Mouse (Mus musculus) heart, postnatal 14 days (tissue): ENCODE measurements at regions not wholly inside any gene's neighbourhood (a gene's known extent, or its start where the extent isn't known, plus 50 kb on each side); places are given as distances from the start of the nearest gene placed in this dataset.

Experiments used
- DNase-seq, 2 experiments: peaks; one replicate each; pipeline ENCODE4 v3.0.0; 2021 to 2022
- intact Hi-C: fragments of 180-260 bp; cut with DNase I; formaldehyde crosslinking; loops from one replicate; pipeline ENCODE4 v1.15.1; 2025

DNA sequence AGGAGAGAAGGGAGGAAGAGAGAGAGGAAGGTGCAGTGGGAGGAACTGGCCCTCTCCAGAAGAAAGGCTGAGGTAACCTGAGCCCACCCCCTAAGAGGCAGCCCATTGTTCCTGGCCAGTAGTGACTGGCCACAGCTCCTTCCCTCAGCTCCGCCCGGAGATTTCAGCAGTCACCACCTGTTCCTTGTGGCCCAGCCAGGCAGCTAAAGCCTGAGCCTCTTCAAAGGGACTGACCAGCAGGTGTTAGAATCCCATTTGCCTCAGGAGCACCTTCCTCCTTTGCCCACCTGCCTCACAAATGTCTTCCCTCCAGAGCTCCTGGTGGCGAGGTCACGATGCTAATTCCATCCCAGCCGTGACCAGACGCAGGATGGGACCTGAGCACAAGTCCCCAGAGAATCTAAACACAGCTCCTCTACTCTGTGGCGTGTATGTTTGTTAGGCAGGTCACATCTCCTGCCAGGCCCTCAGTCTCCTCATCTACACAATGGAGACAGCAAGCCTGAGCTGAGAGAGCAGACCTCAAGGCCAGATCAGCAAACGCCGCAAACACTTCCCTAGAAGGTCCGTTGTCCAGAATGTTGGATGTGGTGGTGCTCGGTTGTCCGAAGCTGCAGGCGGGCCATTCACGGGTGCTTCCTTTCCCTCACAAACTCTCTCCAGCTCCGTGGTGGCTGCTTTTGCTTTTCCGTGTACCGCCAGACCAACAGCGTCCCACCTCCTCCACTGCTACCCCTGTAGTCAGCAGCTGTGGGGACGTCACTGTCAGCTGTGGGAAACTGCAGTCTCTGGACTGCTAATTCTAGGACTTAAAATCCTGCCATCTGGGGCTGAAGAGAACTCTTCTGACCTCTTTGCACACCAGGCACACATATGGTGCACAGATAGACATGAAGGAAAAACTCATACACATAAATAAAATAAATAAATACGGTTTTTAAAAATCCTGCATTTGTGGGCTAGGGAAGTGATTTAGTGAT, 145.8 kb upstream of the Rad23b start:
- DNase-seq: no peak
- intact Hi-C loops: no loop called here

DNA sequence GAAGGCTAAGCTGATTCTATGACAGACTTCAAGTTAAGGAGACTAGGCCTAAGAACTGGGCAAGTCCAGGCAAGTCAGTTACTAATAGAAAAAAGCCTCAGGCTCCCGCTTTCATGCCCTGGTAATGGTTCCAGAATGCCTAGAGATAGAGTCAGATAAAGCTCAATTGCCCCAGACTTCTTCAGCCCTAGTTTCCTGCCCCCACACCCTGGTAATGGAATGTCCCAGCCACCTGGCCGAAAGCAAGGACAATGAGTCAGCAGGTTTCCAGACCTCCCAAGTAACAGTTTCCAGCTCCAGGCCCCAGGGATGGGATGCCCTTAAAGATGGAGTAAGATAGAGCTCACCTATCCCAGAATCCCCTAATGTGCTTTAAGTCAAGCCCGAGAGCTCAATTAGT, 143.6 kb upstream of the Rad23b start:
- intact Hi-C loops: no loop called here
- DNase-seq: no peak

DNA sequence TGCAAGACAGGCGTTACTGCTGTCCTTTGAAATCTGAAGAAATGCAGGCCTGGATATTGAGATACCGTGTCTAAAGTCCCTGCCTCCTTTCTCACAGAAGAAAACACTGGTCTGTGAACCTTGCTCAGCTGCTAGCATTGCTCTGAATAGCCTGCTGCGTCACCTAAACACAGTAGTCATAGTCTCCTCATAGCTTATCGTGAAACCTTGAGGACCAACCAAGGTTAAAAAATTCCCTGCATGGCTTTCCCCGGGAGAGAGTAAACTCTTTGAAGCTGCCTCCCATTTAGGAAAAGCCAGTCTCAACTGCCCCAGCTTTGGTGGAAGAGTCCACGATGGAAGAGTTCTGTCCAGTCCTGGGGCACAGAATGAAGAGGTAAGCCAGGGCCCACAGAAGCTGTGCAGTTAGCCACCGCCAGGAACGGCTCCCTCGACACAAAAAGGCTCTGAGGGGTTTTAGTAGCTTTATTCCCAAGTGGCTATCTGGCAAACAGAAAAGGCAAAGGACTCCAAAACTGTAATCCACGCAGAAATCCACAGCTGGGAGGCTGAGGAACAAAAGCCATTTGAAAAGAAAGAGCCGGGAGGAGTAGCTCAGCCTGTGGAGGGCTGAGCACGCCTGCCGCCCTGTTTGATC, 142.0 kb upstream of the Rad23b start:
- DNase-seq: no peak
- intact Hi-C loops: no loop called here

DNA sequence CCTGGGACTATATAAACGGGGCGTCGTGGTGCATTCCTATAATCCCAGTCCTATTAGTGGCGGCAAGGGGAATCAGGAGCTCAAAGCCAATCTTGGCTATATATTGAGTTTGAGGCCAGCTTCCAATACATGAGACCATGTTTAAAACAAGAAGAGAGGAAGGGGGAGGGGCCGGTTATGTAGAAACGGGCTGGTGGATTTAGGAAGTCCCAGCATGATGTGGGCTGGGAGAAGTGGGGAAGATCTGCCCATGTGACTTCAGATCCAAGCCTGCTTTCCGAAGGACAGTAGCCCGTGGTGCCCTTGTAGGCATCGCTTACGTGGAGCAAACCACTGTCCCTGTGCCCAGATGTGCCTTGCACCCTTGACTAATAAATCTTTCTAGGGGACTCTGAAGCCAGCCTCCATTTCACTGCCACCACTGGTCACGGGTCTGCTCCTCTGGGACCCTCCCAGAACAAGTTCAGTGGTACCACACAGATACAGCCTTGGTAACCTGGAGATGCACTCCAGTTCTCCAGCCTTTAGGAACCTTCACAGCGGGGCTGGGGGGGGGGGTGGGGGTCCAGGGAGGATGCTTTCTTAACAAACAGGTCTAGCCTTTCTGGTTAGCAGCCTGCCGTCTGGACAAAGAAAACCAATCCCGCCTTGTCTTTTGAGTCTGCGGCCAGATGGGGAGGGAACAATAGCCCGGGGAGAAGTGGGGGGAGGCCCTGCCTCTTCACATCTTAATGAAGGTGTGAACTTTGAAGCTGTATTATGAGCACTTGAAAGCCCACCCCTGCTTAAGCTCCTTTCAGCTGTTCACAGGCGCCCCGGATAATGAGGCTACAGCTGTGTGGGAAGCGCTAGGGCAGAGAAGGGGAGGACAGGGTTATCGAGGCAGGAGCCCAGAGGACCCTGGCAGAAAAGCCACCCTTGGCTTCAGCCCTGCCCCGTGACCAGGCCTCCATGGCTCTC, 141.2 kb upstream of the Rad23b start:
- no peak for DNase-seq
- intact Hi-C loops: no loop called here

DNA sequence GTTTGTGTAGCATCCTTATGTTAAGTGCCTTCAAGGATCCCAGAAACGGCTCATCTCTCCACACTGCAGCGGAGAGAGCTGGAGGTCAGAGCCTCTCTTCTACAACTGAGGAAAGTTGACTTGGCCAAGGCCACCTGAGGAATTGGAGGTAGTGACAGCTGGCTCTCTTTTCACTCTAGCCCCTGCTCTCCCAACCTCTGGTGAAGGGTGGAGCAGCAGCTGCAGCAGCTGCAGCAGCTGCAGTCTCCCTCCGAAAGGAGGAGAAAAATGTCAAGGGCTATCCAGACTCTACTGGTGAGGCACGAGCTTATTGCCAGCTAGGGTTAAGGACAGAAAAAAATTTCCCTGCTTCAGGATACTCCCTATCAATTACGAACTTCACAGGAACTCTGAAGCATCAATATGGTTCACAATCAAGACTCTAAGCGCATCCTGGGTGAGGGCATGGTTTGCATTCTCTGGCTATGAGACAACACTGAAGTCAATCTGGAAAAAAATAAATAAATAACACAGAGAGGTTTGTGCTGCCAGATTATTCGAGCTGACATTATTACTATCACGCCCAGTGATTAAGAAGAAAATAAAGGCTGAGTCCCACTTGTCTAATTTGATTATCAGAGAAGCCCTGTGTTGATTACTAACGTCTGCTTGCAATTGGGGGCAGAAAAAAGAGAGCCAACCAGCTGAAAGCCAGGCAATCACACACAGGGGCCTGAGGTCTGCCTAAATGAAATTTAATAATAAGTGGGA, 134.2 kb upstream of the Rad23b start:
- intact Hi-C loops: no loop called here
- no peak for DNase-seq

DNA sequence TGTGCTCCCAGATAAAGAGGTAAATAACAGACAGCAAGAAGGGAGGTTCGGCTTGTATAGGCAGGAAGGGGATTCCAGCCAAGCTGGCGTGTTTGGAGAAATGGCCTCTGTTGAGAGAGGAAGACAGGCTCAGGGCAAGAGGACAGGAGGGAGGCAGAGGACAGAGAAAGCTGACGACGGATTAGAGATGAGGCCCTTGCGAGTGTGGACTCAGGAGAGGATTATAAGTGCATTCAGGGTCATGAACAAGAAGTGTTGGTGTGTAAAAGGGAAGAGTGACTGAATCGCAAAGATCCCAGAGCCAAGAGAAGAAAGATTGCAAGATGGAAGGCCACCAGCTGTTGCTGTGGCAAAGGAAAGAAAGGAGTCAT, 133.7 kb upstream of the Rad23b start:
- DNase-seq: peak in 1 of 2 experiments; percentile 13
- intact Hi-C loops: no loop called here

DNA sequence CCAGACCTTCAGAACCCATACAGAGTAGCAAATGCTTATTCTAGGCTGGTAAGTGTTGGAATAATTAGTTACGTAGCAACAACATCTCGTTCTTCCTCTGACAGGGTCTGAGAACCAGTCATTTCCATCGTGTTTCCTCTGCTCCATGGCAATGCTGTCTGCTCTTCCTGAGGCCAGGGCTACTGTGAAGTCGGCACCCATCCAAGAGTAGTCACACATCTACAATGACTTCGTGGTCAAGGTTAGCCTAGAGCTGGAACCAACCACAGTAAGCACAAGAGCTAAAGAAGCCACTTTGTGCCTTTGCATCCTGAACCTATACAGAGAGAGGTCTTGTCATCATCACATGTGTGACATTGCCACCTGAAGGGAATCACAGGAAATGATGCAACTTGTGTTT, 124.1 kb upstream of the Rad23b start:
- intact Hi-C loops: no loop called here
- DNase-seq: no peak

DNA sequence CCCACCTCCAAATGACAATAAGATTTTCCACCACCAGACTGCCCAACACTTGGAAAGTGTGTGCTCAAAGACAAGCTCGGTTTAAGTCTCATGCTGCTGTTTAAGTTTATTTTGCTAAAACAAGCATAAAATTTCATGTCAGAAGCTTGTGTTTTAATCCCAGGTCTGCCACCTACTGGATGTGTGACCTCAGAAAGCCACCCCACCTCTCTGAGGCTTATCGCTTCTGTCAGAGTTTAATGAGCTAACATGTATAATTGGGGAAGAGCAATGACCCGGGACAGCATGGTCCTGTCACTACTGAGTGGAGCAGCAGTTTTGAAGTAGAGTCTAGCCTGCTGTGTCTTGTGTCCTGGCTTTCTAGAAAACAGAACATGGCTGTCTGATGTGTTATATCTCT, 122.4 kb upstream of the Rad23b start:
- DNase-seq: no peak
- intact Hi-C loops: no loop called here

DNA sequence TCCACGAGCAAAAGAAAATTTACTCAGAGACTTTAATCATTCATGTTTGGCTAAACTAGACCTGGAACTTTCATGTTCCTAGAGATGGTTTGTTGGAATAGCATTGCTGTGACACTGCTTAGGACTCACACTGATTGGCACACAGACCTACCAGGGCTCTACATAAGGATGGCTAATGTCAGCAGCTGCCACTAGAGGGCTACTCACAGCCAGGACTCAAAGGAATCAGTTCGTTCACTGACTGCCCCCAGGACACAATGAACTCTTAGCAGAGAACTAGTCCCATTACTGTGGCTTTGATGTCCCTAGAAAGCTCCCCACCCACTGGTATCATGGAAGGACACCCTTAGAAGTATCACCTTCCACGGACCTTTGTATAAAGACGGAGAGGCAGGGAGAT, 118.3 kb upstream of the Rad23b start:
- no peak for DNase-seq
- intact Hi-C loops: loop anchor here (10.0 kb wide), 1 partner anchor 287 kb away; the partner anchor contains the start of gene Zfp462

DNA sequence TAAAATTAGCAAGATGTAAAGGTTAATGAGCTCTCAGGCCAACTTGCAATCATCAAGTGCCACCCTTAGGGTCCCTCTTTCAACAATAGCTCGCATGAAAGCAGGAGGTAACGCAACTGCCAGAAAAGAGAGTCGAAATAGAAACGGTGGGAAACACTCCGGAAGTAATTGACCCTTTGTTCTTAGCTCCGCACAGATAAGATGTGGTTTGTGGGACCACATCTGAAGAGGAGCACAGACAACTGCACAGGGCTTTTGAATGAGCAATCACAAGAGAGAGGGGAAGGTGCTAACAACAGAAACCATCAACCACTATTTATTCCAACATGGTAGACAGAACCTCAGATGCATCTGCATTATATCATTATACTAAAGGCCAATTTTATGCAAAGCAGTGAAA, 112.0 kb upstream of the Rad23b start:
- intact Hi-C loops: loop anchor here (10.0 kb wide), 1 partner anchor 293 kb away; the partner anchor contains the start of gene Zfp462

DNA sequence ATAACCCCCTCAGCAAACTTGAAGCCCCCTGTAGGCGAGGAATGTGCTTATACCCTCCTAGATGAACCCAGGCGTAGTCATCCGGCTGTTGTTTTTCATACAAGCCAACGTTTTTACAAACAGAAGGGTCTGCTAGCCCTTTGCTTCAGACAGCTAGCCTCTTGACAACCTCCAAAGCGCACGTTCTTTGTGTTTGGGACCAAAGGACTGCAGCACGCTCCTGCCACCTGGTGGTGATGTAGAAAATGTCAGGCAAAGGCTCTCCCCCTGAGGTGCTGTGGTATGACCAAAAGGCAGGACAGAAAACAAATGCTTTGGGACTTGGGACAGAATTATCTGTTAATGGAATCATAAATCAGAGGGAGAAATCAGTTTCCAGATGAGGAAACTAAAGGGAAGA, 109.4 kb upstream of the Rad23b start:
- intact Hi-C loops: loop anchor here (1.0 kb wide), 1 partner anchor 1309 kb away; no protein-coding TSS in a partner anchor
- DNase-seq: peak; percentile 77 to 86

More for the DNA sequence above, 112.0 kb upstream of the Rad23b start:
- DNase-seq: no peak

DNA sequence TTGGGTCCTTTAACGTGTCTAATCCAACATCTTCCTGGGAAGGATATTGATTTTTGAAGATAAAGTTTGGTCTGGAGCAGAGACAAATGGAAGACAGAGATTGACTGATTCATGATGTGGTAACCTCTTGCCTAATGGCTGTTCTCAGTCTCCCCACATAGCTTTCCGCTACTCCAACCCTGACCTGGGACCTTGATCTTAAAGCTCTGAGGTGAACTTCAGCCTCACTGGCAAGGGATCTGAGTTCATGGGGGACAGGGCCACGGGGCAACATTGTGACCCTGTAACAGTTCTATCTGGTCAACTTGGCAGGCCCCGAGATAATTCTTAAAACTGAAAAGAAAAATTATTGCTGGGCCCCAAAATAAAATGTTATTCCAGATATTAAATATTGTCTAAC, 107.5 kb upstream of the Rad23b start:
- no peak for DNase-seq
- intact Hi-C loops: no loop called here

DNA sequence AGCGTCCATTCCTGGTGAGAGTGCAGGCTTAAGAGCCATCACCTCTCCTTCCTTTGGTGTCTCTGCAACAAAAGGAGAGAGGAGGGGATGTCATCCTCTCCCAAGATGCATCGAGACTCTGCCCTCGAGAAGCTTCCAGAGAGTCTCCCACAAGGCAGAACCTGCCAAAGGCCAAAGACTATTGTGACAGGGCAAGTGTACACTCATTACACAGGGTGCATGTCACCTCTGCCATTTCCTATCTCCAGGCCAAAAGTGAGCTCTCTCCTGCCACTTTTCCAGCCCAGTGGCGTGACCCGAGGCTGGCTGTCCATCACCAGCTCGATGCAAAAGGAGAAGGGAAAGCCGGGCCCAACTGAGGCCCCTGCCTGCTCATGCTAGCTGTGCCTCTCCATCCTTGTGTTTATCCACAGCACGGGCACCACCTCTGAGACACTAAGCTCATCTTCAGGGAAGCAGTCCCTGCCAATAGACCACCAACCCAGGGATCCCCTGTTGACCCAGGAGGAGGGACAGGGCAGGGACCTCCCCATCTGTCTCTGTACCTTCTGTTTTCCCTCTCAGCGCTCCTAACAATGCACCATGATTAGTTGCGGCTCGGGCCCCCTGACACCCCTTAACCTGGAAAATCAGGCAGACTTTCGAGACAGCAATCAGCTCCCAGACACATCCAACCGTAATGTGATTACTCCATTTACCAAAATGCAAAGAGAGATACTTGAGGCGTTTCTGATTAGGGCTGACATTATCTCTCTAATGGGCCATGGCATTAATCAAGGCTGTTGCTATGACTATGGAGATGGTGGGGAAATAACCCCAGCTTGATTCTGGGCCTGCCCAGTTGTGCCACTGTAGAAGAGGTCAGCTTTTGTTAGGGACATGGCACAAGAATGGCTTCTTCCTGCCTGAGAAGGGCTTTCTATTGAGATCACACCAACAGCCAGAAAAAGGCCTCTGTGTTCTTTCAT, 106.5 kb upstream of the Rad23b start:
- intact Hi-C loops: no loop called here
- DNase-seq: no peak

DNA sequence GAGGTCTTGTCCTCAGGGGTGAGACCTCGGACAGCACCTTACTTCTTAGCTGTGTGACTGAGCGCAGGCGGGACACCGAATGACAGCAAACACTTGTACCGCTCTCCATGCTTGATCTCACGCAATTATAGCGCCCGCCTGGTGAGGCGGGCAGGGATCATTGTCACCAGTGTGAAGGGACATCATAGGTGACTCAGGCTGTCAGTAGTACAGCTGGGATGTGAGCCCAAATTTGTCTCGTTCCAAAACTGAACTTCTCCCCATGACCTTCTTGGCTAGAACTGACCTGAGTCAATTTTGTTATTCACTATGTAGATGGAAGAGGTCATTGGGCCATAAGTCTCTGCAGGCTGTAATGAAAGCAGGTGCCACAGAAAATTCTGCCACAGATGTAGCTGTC, 104.1 kb upstream of the Rad23b start:
- intact Hi-C loops: no loop called here
- DNase-seq: no peak

DNA sequence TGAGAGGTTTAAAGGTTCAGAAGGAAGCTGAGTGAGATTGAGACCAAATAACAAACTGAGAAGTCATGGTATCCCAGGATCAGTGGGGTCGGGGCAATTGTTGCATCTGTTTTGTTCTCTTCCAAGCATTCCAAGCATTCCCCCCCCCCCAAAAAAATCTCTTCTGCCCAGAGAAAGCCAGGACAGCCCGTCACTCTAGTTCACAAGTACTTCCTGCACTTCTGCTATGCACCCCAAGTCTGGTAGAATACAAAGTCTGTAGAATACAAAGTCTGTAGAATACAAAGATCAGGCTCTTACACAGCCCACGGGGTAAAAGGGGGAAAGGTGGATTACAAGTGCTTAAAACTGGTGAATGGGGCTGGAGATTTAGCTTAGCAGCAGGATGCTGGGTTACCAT, 99.5 kb upstream of the Rad23b start:
- no peak for DNase-seq
- intact Hi-C loops: no loop called here

DNA sequence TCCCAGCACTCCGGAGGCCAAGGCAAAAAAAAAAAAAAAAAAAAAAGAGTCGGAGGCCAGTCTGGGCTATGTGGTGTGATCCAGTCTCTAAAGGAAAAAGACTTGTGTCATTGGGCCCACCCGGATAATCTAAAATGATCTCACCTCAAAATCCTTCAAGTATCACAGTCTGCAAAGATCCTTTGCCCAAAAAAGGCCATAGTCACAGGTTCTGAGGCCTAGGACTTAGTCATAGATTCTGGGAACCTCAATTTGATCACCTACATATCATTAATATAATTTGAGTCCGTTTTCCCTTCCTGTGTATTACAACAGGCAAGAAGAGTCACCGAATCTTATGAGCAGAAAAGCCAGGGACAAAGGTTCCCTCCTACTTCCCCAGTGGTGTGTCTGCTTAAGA, 98.3 kb upstream of the Rad23b start:
- intact Hi-C loops: no loop called here
- no peak for DNase-seq

DNA sequence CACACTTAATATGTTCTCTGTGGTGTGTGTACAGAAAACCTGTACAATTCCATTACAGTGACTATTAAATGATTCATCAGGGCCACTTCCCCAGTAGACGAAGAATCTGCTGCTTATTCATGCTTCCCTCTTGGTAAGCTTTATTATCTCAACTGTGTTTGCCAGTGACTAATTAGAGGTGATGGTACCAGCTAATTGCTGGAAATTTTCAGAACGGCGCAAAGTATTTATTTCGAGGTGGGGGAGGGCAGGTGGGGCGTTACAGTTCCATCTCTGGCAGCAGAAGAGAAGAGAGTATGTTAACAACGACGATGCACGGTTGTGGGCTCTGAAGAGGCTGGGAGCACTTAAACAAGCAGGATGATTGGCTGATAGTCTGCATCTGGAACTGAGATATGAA, 96.1 kb upstream of the Rad23b start:
- DNase-seq: no peak
- intact Hi-C loops: no loop called here

DNA sequence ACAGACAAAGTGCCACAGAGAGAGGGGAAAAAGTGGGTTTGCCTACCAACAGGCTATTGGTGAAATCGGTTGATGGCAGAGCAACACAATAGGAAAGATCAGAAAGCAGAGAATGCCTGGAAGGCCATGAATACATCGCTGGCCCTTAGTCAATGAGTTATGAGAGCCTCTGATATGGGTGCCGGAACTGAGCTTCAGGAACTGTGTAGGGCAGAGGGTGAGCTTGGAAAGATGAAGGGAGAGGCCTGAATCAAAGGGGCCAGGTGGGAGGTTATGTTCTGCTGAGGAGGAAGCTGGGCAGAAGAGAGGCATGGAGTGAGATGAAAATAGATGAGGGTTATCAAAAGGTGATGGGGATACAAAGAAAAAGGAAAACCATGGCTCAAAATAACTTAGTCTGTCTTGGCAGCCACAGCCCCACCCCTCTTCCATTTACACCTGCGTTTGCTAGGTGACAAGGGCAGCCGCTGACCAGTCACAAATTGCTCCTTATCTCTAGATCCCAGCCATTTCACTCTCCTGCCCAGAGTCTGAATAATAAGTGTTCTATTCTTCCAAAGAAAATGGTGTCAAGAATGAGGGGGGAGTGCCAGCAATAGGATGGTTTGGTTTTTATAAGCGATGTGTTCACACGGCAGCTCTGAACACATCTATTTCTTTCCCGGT, 77.7 kb upstream of the Rad23b start:
- DNase-seq: no peak
- intact Hi-C loops: no loop called here
